Mouse (Mus musculus) bone marrow, adult 2 months (tissue): ENCODE data around the gene Slc24a1.

Experiments used
- CTCF ChIP-seq: fragments of 200-500 bp; IDR thresholded peaks from 2 replicates; pipeline ENCODE4 v1.5.1; 2011; ENCODE audit warnings: low read length, control low read depth; ENCODE audit not compliant: control insufficient read depth, insufficient read depth
- POLR2A ChIP-seq: fragments of 200-500 bp; IDR thresholded peaks from 2 replicates; pipeline ENCODE4 v1.6.1; 2011; ENCODE audit warnings: low read depth, mild to moderate bottlenecking, control low read depth, low read length, borderline replicate concordance; ENCODE audit not compliant: control insufficient read depth

DNA sequence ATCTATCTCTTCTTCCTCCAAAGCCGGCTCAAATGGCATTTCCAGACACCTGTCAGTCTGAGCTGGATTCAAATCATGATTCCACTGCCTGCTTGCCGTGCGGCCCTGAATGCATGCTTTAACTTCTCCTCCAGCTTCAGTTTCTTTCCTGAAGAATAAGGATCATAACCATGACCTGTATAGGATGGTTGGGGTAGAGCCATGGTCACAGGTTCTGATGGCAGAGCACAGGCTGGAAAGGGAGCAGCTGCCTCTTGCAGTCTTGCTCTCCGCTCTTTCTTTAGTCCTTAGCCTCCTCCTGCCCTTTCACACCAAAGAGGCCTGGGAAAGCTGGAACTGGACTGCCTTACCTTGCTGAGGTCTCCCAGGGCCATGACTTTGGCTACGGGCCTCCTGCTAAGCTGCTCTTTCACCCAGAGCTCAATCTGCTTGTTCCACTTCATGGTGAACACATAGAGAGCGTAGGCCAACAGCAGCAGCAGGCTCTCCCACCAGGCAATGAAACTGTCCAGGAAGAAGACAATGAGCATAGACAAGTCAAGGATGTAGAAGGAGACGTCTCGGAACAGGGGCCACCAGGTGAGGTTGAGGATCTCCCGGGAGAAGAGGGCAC, 3.8 kb downstream of the Slc24a1 start:
- TF ChIP-seq CTCF (no peak), POLR2A (no peak)
